Mouse (Mus musculus) erythroblast, embryonic 14.5 days (primary cell): Measurements from ENCODE around the gene Slc2a10.

Experiments
- GATA1 ChIP-seq: IDR thresholded peaks from 2 replicates; pipeline ENCODE4 v1.6.1; 2012; ENCODE audit warnings: low read length, inconsistent platforms, mixed read lengths
- TAL1 ChIP-seq: IDR thresholded peaks from 3 replicates; pipeline ENCODE4 v1.6.1; 2012; ENCODE audit warnings: low read length, inconsistent platforms, mixed read lengths

DNA sequence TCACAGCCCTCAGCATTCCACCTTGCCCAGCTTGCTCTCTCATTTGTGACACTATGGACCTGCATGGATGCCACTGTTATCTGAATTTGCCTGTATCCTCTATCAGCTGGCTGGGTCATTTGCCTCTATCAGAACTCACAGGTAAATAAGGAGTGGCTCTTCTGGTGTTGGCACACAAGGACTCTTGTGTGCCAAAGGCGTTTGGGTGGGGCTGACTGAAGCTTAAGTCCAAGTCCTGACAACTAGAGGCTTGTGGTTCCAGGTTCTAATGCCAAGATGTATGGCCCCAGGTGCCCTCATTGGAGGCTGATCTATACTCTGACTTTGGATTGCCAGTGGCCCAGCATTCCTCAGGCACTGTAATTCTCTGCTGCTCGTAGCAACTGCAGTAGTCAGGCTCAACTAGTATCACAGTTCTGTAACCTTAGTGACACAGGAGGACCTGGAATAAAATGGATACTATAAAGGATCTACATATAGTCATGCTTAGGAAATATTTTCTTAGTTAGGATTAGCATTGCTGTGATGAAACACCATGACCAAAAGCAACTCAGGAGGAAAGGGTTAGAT is 5.8 kb upstream of the Slc2a10 start:
- TF ChIP-seq TAL1 (no peak), GATA1 (no peak)
